Mouse (Mus musculus) telencephalon, adult 2 months (tissue): ENCODE data around the gene Gm44790.
"Not testable (repeated sequence)": the region's sequence is repeated elsewhere in the genome, so short reads cannot be mapped to it uniquely, and the experiment has no call there.

Experiments
- DNase-seq: peaks from one replicate; pipeline ENCODE4 v3.0.0-alpha.2; 2011; ENCODE audit warnings: low read depth, low spot score

The Gm44790 gene

GRCm38 (mm10) chr6:86426358-86426757 lies at the start of gene Gm44790:
Gene Gm44790 (plus strand): TSS chr6:86426658.
- DNase-seq: no peak

- no peak for DNase-seq
Measured at GRCm38 (mm10) chr6:86378341-86378740, 48.1 kb upstream of the Gm44790 start.

DNA sequence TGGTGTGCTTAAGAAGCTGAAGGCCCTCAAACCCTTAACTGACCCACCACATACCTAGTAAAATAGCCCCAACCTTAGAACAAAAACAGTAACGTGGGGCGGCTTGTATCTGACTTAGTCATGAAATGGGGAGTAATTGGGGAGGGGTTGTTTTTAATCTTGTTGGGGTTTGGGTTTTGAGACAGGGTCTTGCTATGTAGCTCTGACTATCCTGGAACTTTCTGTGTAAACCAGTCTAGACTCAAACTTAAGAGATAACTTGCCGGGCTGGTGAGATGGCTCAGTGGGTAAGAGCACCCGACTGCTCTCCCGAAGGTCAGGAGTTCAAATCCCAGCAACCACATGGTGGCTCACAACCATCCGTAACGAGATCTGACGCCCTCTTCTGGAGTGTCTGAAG lies 46.3 kb upstream of the Gm44790 start:
- not testable (repeated sequence) for DNase-seq

DNA sequence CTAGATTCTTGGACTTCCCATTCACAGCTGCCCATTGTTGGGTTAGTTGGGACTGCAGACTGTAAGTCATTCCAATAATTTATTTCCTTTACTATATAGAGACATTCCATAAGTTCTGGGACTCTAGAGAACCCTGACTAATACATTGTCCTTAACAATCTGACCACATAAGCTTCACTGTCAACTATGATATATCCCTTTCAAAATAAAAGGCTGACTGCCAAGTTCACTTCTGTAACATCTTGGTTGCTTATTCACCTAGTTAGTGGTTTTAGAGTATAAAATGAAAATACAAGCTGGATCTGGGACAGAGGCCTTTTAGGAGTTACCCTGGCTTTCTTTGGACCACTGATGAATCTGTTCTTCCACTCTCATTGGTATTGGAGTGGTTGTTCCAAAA lies 43.9 kb upstream of the Gm44790 start:
- no peak for DNase-seq

DNA sequence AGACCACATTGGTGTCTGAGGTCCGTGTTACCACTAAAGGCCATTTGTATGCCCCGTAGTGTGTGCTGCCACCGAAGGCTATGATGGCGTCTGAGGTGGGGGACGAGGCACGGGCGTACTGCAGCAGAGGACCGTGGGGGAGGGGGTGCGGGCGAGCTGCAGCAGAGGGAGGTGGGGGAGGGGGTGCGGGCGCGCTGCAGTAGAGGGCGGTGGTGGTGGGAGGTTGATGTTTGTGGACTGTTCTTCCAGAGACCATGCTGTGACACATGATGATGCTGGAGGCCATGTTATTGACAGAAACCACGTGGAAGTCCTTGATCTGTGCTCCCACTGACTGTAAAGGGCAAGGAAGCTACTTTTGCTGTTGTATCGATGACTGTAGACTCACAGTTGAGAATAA lies 43.1 kb upstream of the Gm44790 start:
- DNase-seq: no peak

DNA sequence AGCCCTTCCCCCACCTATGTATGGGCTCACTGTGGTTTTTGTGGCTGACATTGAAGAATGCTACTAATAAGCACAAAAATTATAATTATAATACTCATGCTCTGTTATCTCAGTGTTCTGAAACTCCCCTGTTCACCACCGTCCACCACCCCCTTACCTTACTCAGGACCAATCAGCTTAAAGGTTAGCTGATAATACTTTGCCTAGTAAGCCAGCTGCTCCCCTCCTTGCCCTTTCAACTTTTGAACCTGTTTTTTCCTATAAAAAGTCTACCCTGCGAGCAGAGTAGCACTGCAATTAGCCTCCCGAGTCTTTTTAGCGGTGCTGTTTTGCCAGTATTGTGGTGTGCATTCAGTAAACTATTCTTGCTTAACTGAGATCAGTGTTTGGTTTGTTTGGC lies 41.8 kb upstream of the Gm44790 start:
- no peak for DNase-seq

DNA sequence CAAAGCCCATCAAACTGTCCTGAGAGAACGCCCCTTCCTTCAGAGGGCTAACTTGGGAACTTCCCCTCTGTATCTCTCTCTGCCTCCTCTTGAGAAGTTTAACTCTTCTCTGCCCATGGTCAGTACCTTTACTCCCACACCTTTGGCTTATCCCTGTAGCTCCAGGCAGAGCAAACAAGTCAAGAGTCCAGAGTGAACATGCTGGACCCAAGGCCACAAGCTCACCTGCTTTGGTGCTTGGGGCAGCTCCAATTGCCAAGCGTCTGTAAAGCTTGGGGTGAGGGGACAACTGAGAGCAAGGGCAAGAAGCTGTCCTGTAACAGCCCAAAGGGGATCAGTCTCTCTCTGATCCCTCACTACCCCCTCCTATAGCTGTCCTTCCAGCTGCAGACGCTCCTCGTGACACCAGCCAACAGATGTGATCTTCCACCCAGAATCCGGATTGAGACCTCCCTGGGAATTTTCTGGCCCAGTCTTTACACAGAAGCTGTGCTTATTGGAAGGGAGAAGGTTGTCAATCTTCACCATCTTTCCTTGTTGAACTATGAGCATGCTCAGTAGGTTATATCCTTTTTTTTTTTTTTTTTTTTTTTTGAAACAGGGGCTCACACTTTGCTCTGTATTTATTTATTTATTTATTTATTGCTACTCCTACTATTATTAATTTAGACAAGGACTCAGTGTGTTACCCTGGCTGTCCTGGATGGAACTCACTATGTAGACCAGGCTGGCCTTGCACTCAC lies 40.9 kb upstream of the Gm44790 start:
- no peak for DNase-seq

DNA sequence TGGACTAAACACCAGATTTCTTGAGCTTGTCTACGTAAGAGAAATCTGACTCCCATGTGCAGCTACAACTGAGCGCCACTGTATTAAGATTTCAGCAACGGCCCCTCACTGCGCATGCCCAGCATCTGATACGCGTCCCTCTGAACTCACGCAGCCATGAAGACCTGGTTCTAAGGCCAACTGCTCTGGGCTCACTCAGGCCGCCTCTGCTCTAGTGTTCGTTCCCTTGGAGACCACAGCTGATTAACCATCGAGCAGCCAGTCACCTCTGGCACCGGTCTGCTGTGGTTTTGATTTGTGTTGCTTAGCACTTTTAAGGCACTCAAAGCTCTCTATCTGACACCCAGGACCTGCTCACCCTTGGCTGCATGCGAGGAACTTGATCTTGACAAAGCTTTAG lies 39.1 kb upstream of the Gm44790 start:
- DNase-seq: no peak

DNA sequence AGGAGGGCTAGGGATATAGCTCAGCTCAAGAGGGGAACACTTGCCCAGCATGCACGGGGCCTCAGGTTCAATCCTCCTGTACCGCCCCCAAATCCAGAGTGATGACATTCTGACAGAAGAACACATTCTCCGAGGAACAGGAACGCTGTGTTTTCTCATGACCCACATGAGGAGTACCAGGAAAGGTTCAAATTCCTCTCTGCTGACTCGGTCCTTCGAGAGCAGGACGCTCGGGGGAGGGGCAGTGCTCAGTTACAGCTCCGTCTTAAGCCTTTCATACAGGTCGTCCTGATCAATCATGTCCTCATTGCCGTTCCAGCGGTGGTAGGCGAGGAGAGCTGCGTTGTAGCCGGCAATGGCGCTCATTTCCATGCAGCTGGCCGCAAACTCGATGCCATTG lies 38.0 kb upstream of the Gm44790 start:
- DNase-seq: no peak

DNA sequence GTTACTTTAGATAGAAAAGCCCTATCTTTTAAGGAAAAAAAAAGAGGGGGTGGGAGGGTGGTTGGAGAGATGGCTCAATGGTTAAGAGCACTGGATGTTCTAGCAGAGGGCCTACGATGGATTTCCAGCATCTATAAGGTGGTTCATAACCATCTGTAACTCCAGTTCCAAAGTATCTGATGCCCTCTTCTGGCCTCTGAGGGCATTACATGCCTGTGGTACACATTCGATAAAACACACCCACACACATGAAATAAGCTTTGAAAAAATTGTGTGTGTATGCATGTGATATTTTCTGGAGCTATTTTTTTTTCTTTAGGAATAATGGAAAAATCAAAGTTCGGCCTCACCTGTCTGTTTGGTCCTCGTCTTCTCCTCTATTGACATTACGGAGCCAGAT lies 35.1 kb upstream of the Gm44790 start:
- no peak for DNase-seq

- DNase-seq: no peak
Measured at GRCm38 (mm10) chr6:86393187-86393586, 33.3 kb upstream of the Gm44790 start.

DNA sequence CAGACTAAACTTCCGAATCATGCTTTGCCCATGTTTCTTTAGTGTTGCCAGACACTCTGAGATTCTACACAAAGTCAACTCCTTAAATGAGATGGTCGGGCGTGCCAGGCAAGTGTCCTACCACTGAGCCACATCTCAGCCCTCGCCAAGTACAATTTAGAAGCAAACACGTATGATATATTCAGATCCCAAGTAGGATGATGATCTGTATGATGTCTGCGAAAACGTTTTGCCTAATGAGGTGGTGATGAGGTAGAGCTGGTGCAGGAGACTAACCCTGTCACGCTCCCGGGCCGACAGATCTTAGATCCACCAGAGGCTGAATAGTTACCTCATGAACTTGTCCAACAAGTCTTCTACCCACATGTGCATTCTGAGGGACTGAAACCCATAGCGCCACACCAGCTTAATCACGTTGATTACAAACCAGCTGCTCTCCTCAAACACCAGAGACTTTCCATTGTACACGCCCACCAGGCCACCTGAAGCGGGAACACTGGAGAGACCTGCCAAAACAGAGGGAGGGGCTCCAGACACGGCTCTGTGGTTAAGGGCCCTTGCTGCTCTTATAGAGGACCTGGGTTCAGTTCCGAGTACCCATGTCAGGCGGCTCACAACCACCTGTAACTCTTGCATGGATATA lies 32.3 kb upstream of the Gm44790 start:
- DNase-seq: no peak

- no peak for DNase-seq
Measured at GRCm38 (mm10) chr6:86395021-86395420, 31.4 kb upstream of the Gm44790 start.

- no peak for DNase-seq
Measured at GRCm38 (mm10) chr6:86395969-86396368, 30.5 kb upstream of the Gm44790 start.

GRCm38 (mm10) chr6:86396581-86397256 lies 29.7 kb upstream of the Gm44790 start, which contains the start of gene Pcyox1:
Gene Pcyox1 (minus strand): TSS chr6:86397154.
- DNase-seq: peak; percentile 75

GRCm38 (mm10) chr6:86397257-86397980 lies 29.0 kb upstream of the Gm44790 start:
- no peak for DNase-seq

- no peak for DNase-seq
Measured at GRCm38 (mm10) chr6:86398986-86399385, 27.5 kb upstream of the Gm44790 start.

- no peak for DNase-seq
Measured at GRCm38 (mm10) chr6:86399995-86400394, 26.5 kb upstream of the Gm44790 start.

- no peak for DNase-seq
Measured at GRCm38 (mm10) chr6:86400972-86401371, 25.5 kb upstream of the Gm44790 start.

DNA sequence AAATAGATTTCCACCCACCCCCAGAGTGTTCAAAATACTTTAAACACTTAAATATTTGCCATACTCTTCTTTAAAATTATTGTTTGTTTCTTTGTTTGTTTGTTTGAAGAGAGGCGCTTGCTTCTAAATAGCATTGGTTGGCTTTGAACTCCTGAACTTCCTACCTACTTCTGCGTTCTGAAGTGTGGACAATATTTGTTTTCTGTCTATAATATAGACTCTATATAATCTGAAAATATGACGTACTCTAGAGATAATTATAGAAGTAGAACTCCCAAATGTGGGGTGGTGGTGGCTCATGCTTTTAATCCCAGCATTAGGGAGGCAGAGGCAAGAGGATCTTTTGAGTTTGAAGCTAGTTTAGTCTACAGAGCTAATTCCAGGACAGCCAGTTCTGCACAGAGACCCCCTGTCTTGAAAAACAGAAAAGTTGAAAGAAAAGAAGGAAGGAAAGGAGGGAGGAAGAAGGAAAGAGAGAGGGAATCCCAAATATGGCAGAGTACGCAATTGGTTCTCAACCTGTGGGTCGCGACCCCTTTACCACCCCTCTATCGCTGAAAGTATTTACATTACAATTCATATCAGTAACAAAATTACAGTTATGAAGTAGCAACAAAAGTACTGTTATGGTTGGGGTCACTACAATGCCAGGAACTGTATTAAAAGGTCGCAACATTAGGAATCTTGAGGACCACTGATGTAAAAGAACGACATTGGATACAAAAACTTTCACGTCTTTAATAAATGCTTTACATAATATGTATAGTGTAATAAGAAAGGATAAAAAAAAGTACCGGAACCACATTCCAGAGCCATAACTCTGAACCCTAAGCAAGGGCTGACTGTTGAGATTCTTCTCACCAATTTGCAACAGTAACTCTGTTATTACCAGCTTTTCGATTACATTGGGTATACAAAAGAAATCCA lies 23.5 kb upstream of the Gm44790 start:
- DNase-seq: no peak

- DNase-seq: peak; percentile 67
Measured at GRCm38 (mm10) chr6:86403728-86404099, 22.7 kb upstream of the Gm44790 start.
